Mouse (Mus musculus): ENCODE results near the gene Gm15737. TPM values are rescaled to one million over a fixed set of nuclear protein-coding genes. Genes with fewer than 3 reads are reported as not detected.
A peak's percentile ranks its signal among the peaks of the same experiment; 100 is the strongest.

Gene Gm15737
- polyA plus RNA-seq, 1 experiment from 2014 or later, result 0.34 TPM

- Histone ChIP-seq H3K4me1 (ENCODE audit: control insufficient read depth, insufficient read depth, low read length) (peaks cover 17% of the 10 kb centered on the region), H3K27ac (ENCODE audit: low read length) (peak overlapping the region; percentile 70), H3K9ac (ENCODE audit: low read length) (0 out of 2 replicates have a peak overlapping the region, but pooled peaks have one; percentile 1), H3K27me3 (ENCODE audit: control insufficient read depth, insufficient read depth, low read length) (no peaks in the 10 kb centered on the region), H3K4me3 (ENCODE audit: low read length) (no peak overlapping the region), H3K4me2 (ENCODE audit: low read depth, low read length) (no peak overlapping the region), H3K36me3 (ENCODE audit: control insufficient read depth, insufficient read depth) (peaks cover 16% of the 10 kb centered on the region; the same call in 1 of the 2 replicates), H3K9me3 (replicated peaks; ENCODE audit: control insufficient read depth, low read length) (no peaks in the 10 kb centered on the region)
- peak; percentile 75 for ATAC-seq (replicated peaks; ENCODE audit: extremely low read depth, insufficient read depth, low FRiP score)
- 45% methylated on average over 9 of the region's 9 CpGs for WGBS
Measured at GRCm38 (mm10) chr6:92862599-92862998, 6.6 kb upstream of the Gm15737 start.

DNA sequence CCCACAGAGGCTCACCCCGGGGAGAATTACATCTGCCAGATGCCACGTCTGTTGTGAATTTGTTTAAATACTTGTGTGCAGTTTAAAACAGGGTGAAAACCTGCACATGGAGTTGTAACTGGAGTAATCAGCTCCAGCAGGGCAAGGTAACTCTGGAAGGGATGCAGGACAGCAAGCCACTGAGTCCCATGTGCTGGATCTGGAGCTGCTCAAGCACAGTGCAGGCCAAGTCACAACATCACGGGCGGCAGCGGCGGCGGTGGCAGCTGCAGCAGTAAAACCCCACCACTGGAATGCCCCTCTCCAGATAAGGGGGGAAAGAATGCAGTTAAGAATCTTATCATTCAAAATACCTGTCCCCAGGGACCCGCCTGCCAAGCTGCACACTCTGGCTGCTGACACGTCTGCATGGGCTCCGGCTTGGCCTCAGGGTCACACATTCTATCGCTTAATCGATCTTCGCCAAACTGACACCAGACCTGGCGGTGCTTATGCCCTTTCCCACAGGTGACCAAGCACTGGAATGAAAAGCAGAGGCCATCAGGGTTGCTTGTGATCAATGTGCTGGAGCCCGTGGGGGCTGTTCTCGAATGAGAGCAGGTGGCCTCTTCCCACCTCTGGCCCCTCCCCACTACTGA lies 544 bp downstream of the Gm15737 start:
- H3K4me2 ChIP-seq (ENCODE audit: low read depth, low read length), result peak overlapping the region; percentile 51
- peak; percentile 85 for ATAC-seq (replicated peaks; ENCODE audit: extremely low read depth, insufficient read depth, low FRiP score)
- 18% methylated on average over 16 of the region's 16 CpGs for WGBS
- H3K4me3 ChIP-seq (ENCODE audit: low read length), result peak overlapping the region; percentile 1; the same call in 1 of the 2 replicates
- no peaks in the 10 kb centered on the region for H3K27me3 ChIP-seq (ENCODE audit: control insufficient read depth, insufficient read depth, low read length)
- H3K9me3 ChIP-seq (replicated peaks; ENCODE audit: control insufficient read depth, low read length), result no peaks in the 10 kb centered on the region
- peaks cover 20% of the 10 kb centered on the region for H3K4me1 ChIP-seq (ENCODE audit: control insufficient read depth, insufficient read depth, low read length)
- peaks cover 11% of the 10 kb centered on the region; the same call in 1 of the 2 replicates for H3K36me3 ChIP-seq (ENCODE audit: control insufficient read depth, insufficient read depth)
- H3K27ac ChIP-seq (ENCODE audit: low read length), result peak overlapping the region; percentile 99
- peak overlapping the region; percentile 46 for H3K9ac ChIP-seq (ENCODE audit: low read length)

DNA sequence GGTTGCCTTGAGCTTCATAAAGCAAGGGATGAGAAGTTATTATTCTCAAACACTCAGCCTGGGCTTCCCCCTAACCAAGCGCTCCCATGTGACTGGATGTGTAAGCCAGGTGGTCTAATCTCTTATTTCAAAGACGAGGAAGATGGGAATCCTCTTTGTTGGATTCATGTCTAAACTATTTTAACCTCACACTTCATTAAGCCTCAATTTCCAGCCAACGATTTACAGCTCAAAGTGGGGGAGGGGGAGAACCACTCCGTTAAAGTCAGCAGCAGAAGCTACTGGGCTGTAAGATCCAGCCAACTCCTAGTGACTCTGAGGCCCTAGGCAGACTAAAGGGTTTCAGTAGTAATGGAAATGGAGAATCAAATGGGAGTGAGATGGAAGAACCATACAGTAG lies 2.7 kb downstream of the Gm15737 start:
- Histone ChIP-seq H3K27me3 (ENCODE audit: control insufficient read depth, insufficient read depth, low read length) (no peaks in the 10 kb centered on the region), H3K9me3 (replicated peaks; ENCODE audit: control insufficient read depth, low read length) (no peaks in the 10 kb centered on the region), H3K27ac (ENCODE audit: low read length) (no peak overlapping the region), H3K9ac (ENCODE audit: low read length) (no peak overlapping the region), H3K4me3 (ENCODE audit: low read length) (no peak overlapping the region), H3K4me1 (ENCODE audit: control insufficient read depth, insufficient read depth, low read length) (peaks cover 29% of the 10 kb centered on the region), H3K4me2 (ENCODE audit: low read depth, low read length) (no peak overlapping the region), H3K36me3 (ENCODE audit: control insufficient read depth, insufficient read depth) (peaks cover 12% of the 10 kb centered on the region; the same call in 1 of the 2 replicates)
- WGBS, result 55% methylated on average over 4 of the region's 4 CpGs
- no peak for ATAC-seq (replicated peaks; ENCODE audit: extremely low read depth, insufficient read depth, low FRiP score)

GRCm38 (mm10) chr6:92872766-92873165 lies 3.6 kb downstream of the Gm15737 start:
- ATAC-seq (replicated peaks; ENCODE audit: extremely low read depth, insufficient read depth, low FRiP score), result no peak
- 83% methylated on average over 10 of the region's 10 CpGs for WGBS
- Histone ChIP-seq H3K4me3 (ENCODE audit: low read length) (no peak overlapping the region), H3K27me3 (ENCODE audit: control insufficient read depth, insufficient read depth, low read length) (no peaks in the 10 kb centered on the region), H3K4me1 (ENCODE audit: control insufficient read depth, insufficient read depth, low read length) (peaks cover 27% of the 10 kb centered on the region), H3K9me3 (replicated peaks; ENCODE audit: control insufficient read depth, low read length) (0 out of 2 replicates have a peak, but pooled peaks cover 2% of the 10 kb centered on the region), H3K27ac (ENCODE audit: low read length) (no peak overlapping the region), H3K9ac (ENCODE audit: low read length) (no peak overlapping the region), H3K4me2 (ENCODE audit: low read depth, low read length) (no peak overlapping the region), H3K36me3 (ENCODE audit: control insufficient read depth, insufficient read depth) (peaks cover 20% of the 10 kb centered on the region)

DNA sequence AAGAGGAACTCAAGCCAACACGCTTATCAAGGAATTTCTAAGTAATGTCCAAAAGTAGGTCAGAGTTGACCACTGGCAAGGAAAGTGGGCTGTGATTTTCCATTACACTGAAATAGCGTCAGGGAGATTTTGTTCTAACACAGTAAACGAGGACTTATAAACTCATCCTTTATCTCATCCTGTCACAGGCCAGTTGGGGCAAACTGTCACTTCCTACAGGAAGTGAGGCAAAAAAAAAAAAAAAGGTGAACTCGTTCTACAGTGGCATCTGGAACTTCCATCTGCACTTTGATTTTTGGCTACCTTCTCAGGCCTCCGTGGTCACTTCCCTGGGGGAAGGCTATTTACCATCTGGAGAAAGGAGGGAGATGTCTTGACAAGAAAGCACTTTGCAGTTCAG lies 5.7 kb downstream of the Gm15737 start:
- WGBS, result 31% methylated on average over 5 of the region's 5 CpGs
- no peak; the same call in 1 of the 2 replicates for ATAC-seq (replicated peaks; ENCODE audit: extremely low read depth, insufficient read depth, low FRiP score)
- peaks cover 30% of the 10 kb centered on the region for H3K36me3 ChIP-seq (ENCODE audit: control insufficient read depth, insufficient read depth)
- no peak overlapping the region for H3K4me3 ChIP-seq (ENCODE audit: low read length)
- no peaks in the 10 kb centered on the region for H3K27me3 ChIP-seq (ENCODE audit: control insufficient read depth, insufficient read depth, low read length)
- H3K9ac ChIP-seq (ENCODE audit: low read length), result no peak overlapping the region
- peak overlapping the region; percentile 9; the same call in 1 of the 2 replicates for H3K27ac ChIP-seq (ENCODE audit: low read length)
- H3K9me3 ChIP-seq (replicated peaks; ENCODE audit: control insufficient read depth, low read length), result 0 out of 2 replicates have a peak, but pooled peaks cover 2% of the 10 kb centered on the region
- H3K4me2 ChIP-seq (ENCODE audit: low read depth, low read length), result no peak overlapping the region
- peaks cover 18% of the 10 kb centered on the region for H3K4me1 ChIP-seq (ENCODE audit: control insufficient read depth, insufficient read depth, low read length)

GRCm38 (mm10) chr6:92875340-92875739 lies 6.2 kb downstream of the Gm15737 start:
- Histone ChIP-seq H3K4me1 (ENCODE audit: control insufficient read depth, insufficient read depth, low read length) (peaks cover 13% of the 10 kb centered on the region), H3K9me3 (replicated peaks; ENCODE audit: control insufficient read depth, low read length) (0 out of 2 replicates have a peak, but pooled peaks cover 2% of the 10 kb centered on the region), H3K9ac (ENCODE audit: low read length) (no peak overlapping the region), H3K27ac (ENCODE audit: low read length) (peak overlapping the region; percentile 22; the same call in 1 of the 2 replicates), H3K4me2 (ENCODE audit: low read depth, low read length) (no peak overlapping the region), H3K36me3 (ENCODE audit: control insufficient read depth, insufficient read depth) (peaks cover 35% of the 10 kb centered on the region), H3K27me3 (ENCODE audit: control insufficient read depth, insufficient read depth, low read length) (no peaks in the 10 kb centered on the region), H3K4me3 (ENCODE audit: low read length) (no peak overlapping the region)
- no peak for ATAC-seq (replicated peaks; ENCODE audit: extremely low read depth, insufficient read depth, low FRiP score)
- 82% methylated on average over 2 of the region's 2 CpGs for WGBS

- H3K9me3 ChIP-seq (replicated peaks; ENCODE audit: control insufficient read depth, low read length), result 0 out of 2 replicates have a peak, but pooled peaks cover 2% of the 10 kb centered on the region
- H3K4me2 ChIP-seq (ENCODE audit: low read depth, low read length), result no peak overlapping the region
- 44% methylated on average over 5 of the region's 5 CpGs for WGBS
- 0 out of 2 replicates have a peak overlapping the region, but pooled peaks have one; percentile 20 for H3K27ac ChIP-seq (ENCODE audit: low read length)
- ATAC-seq (replicated peaks; ENCODE audit: extremely low read depth, insufficient read depth, low FRiP score), result no peak; the same call in 1 of the 2 replicates
- H3K4me1 ChIP-seq (ENCODE audit: control insufficient read depth, insufficient read depth, low read length), result peaks cover 10% of the 10 kb centered on the region
- peaks cover 41% of the 10 kb centered on the region for H3K36me3 ChIP-seq (ENCODE audit: control insufficient read depth, insufficient read depth)
- H3K4me3 ChIP-seq (ENCODE audit: low read length), result no peak overlapping the region
- no peaks in the 10 kb centered on the region for H3K27me3 ChIP-seq (ENCODE audit: control insufficient read depth, insufficient read depth, low read length)
- H3K9ac ChIP-seq (ENCODE audit: low read length), result no peak overlapping the region
Measured at GRCm38 (mm10) chr6:92876121-92876520, 7.0 kb downstream of the Gm15737 start.

- no peak for ATAC-seq (replicated peaks; ENCODE audit: extremely low read depth, insufficient read depth, low FRiP score)
- 0 out of 2 replicates have a peak, but pooled peaks cover 2% of the 10 kb centered on the region for H3K9me3 ChIP-seq (replicated peaks; ENCODE audit: control insufficient read depth, low read length)
- no peak overlapping the region for H3K4me3 ChIP-seq (ENCODE audit: low read length)
- no peak overlapping the region for H3K27ac ChIP-seq (ENCODE audit: low read length)
- H3K27me3 ChIP-seq (ENCODE audit: control insufficient read depth, insufficient read depth, low read length), result no peaks in the 10 kb centered on the region
- WGBS, result 96% methylated on average over 4 of the region's 4 CpGs
- H3K4me2 ChIP-seq (ENCODE audit: low read depth, low read length), result no peak overlapping the region
- H3K9ac ChIP-seq (ENCODE audit: low read length), result no peak overlapping the region
- peaks cover 35% of the 10 kb centered on the region for H3K36me3 ChIP-seq (ENCODE audit: control insufficient read depth, insufficient read depth)
- peaks cover 10% of the 10 kb centered on the region for H3K4me1 ChIP-seq (ENCODE audit: control insufficient read depth, insufficient read depth, low read length)
Measured at GRCm38 (mm10) chr6:92877236-92877635, 8.1 kb downstream of the Gm15737 start.

GRCm38 (mm10) chr6:92878771-92879170 lies 9.6 kb downstream of the Gm15737 start:
- no peak overlapping the region for H3K4me3 ChIP-seq (ENCODE audit: low read length)
- H3K36me3 ChIP-seq (ENCODE audit: control insufficient read depth, insufficient read depth), result peaks cover 31% of the 10 kb centered on the region
- no peak overlapping the region for H3K27ac ChIP-seq (ENCODE audit: low read length)
- 0 out of 2 replicates have a peak, but pooled peaks have one; percentile 56 for ATAC-seq (replicated peaks; ENCODE audit: extremely low read depth, insufficient read depth, low FRiP score)
- H3K27me3 ChIP-seq (ENCODE audit: control insufficient read depth, insufficient read depth, low read length), result no peaks in the 10 kb centered on the region
- H3K4me1 ChIP-seq (ENCODE audit: control insufficient read depth, insufficient read depth, low read length), result peaks cover 16% of the 10 kb centered on the region
- WGBS, result 72% methylated on average over 5 of the region's 5 CpGs
- H3K9ac ChIP-seq (ENCODE audit: low read length), result no peak overlapping the region
- H3K4me2 ChIP-seq (ENCODE audit: low read depth, low read length), result no peak overlapping the region
- H3K9me3 ChIP-seq (replicated peaks; ENCODE audit: control insufficient read depth, low read length), result 0 out of 2 replicates have a peak, but pooled peaks cover 2% of the 10 kb centered on the region

All from heart, embryonic 16.5 days (tissue).